Mouse (Mus musculus) small intestine, adult 2 months (tissue): Measurements from ENCODE around the gene Arl15.

Experiments
- CTCF ChIP-seq: fragments of 200-500 bp; IDR thresholded peaks from 2 replicates; pipeline ENCODE4 v1.5.1; 2012; ENCODE audit warnings: low read depth, mild to moderate bottlenecking, control low read depth, inconsistent platforms, low read length, moderate library complexity, mixed read lengths; ENCODE audit not compliant: insufficient replicate concordance, insufficient read length; ENCODE audit errors: extremely low read depth
- POLR2A ChIP-seq: fragments of 200-500 bp; IDR thresholded peaks from 2 replicates; pipeline ENCODE4 v1.6.1; 2012; ENCODE audit warnings: low read depth, mild to moderate bottlenecking, control low read depth, inconsistent platforms, low read length, moderate library complexity

DNA sequence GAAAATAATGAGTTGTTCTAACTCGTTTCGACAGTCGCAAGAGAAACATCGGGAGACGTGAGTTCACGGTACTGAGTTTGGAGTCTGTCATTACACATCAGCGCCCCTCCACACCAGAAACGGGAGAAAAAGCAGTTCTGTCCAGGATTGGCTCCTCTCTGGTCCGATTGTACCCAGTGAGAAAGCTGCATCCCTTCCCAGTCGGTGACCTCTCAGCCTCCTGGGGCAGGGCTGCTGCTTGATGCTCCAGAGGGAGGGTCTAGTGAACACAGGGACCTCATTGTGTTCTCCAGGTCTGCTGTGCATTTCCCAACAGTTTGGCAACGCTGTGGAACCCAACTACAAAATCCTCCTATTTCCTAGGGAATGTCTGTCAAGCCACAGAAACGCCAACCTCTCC is 216.7 kb downstream of the Arl15 start:
- TF ChIP-seq CTCF (no peak), POLR2A (no peak)
